Mouse (Mus musculus): ENCODE results near the gene Hist4h4. TPM values are rescaled to one million over a fixed set of nuclear protein-coding genes. Genes with fewer than 3 reads are reported as not detected.

Gene Hist4h4
- polyA plus RNA-seq, 1 experiment from 2014 or later: 0.72 TPM

GRCm38 (mm10) chr6:136811196-136811595, 7.0 kb upstream of the Hist4h4 start:
- Histone ChIP-seq H3K9ac (no peak overlapping the region), H3K27ac (peak overlapping the region; percentile 45; the same call in 1 of the 2 replicates), H3K4me3 (replicated peaks) (no peak overlapping the region), H3K9me3 (no peaks in the 10 kb centered on the region), H3K36me3 (peaks cover 41% of the 10 kb centered on the region), H3K4me2 (no peak overlapping the region), H3K4me1 (0 out of 2 replicates have a peak, but pooled peaks cover 11% of the 10 kb centered on the region), H3K27me3 (replicated peaks) (no peaks in the 10 kb centered on the region)
- 81% methylated on average over 10 of the region's 10 CpGs for WGBS
- no peak for ATAC-seq (ENCODE audit: insufficient read depth, low FRiP score, low read depth)

GRCm38 (mm10) chr6:136809673-136810072, 5.5 kb upstream of the Hist4h4 start:
- H3K27ac ChIP-seq: no peak overlapping the region
- no peak for ATAC-seq (ENCODE audit: insufficient read depth, low FRiP score, low read depth)
- 65% methylated on average over 13 of the region's 13 CpGs for WGBS

GRCm38 (mm10) chr6:136809077-136809476, 4.9 kb upstream of the Hist4h4 start:
- Histone ChIP-seq H3K9ac (peak overlapping the region; percentile 61), H3K9me3 (no peaks in the 10 kb centered on the region), H3K27me3 (replicated peaks) (no peaks in the 10 kb centered on the region), H3K36me3 (peaks cover 23% of the 10 kb centered on the region), H3K4me2 (peak overlapping the region; percentile 81), H3K27ac (peak overlapping the region; percentile 84), H3K4me1 (peaks cover 15% of the 10 kb centered on the region; the same call in 1 of the 2 replicates), H3K4me3 (replicated peaks) (peak overlapping the region; percentile 76)
- no peak for ATAC-seq (ENCODE audit: insufficient read depth, low FRiP score, low read depth)
- 17% methylated on average over 14 of the region's 14 CpGs for WGBS

More at GRCm38 (mm10) chr6:136809673-136810072, 5.5 kb upstream of the Hist4h4 start:
- peaks cover 29% of the 10 kb centered on the region for H3K36me3 ChIP-seq
- H3K4me2 ChIP-seq: peak overlapping the region; percentile 81
- H3K4me3 ChIP-seq (replicated peaks): peak overlapping the region; percentile 76
- H3K9ac ChIP-seq: no peak overlapping the region; the same call in 1 of the 2 replicates
- no peaks in the 10 kb centered on the region for H3K9me3 ChIP-seq
- H3K4me1 ChIP-seq: peaks cover 15% of the 10 kb centered on the region; the same call in 1 of the 2 replicates
- H3K27me3 ChIP-seq (replicated peaks): no peaks in the 10 kb centered on the region

- H3K9me3 ChIP-seq: no peaks in the 10 kb centered on the region
- WGBS: 1% methylated on average over 28 of the region's 28 CpGs
- no peaks in the 10 kb centered on the region for H3K27me3 ChIP-seq (replicated peaks)
- peaks cover 19% of the 10 kb centered on the region; the same call in 1 of the 2 replicates for H3K36me3 ChIP-seq
- peak overlapping the region; percentile 81 for H3K4me2 ChIP-seq
- ATAC-seq (ENCODE audit: insufficient read depth, low FRiP score, low read depth): no peak
- H3K27ac ChIP-seq: peak overlapping the region; percentile 84
- peak overlapping the region; percentile 61 for H3K9ac ChIP-seq
- peak overlapping the region; percentile 76 for H3K4me3 ChIP-seq (replicated peaks)
- peaks cover 15% of the 10 kb centered on the region; the same call in 1 of the 2 replicates for H3K4me1 ChIP-seq
Measured at GRCm38 (mm10) chr6:136808631-136809046, 4.4 kb upstream of the Hist4h4 start.

- whole genome bisulfite sequencing: under 1% methylated on average over 34 of the region's 34 CpGs
- peak within 1 kb of the TSS; percentile 94 for H3K27ac ChIP-seq
- H3K4me1 ChIP-seq: peaks cover 20% of the 10 kb centered on the region; the same call in 1 of the 2 replicates
- H3K4me2 ChIP-seq: peak within 1 kb of the TSS; percentile 81
- no peaks in the 10 kb centered on the region for H3K9me3 ChIP-seq
- peaks cover 15% of the 10 kb centered on the region; the same call in 1 of the 2 replicates for H3K36me3 ChIP-seq
- peak within 1 kb of the TSS; percentile 76 for H3K4me3 ChIP-seq (replicated peaks)
- ATAC-seq (ENCODE audit: insufficient read depth, low FRiP score, low read depth): peak; percentile 86
- peak within 1 kb of the TSS; percentile 61 for H3K9ac ChIP-seq
- no peaks in the 10 kb centered on the region for H3K27me3 ChIP-seq (replicated peaks)
Measured at GRCm38 (mm10) chr6:136808014-136808417, 3.8 kb upstream of the Hist4h4 start, which contains the start of gene H2afj. Gene H2afj, plus strand, starts transcription at chr6:136808244.

GRCm38 (mm10) chr6:136807395-136808013, 3.3 kb upstream of the Hist4h4 start:
- ATAC-seq (ENCODE audit: insufficient read depth, low FRiP score, low read depth): no peak
- H3K4me1 ChIP-seq: peaks cover 20% of the 10 kb centered on the region; the same call in 1 of the 2 replicates
- peak overlapping the region; percentile 81 for H3K4me2 ChIP-seq
- peaks cover 14% of the 10 kb centered on the region; the same call in 1 of the 2 replicates for H3K36me3 ChIP-seq
- H3K9me3 ChIP-seq: no peaks in the 10 kb centered on the region
- H3K4me3 ChIP-seq (replicated peaks): peak overlapping the region; percentile 76
- no peak overlapping the region; the same call in 1 of the 2 replicates for H3K9ac ChIP-seq
- WGBS: 27% methylated on average over 18 of the region's 18 CpGs
- H3K27ac ChIP-seq: peak overlapping the region; percentile 94
- no peaks in the 10 kb centered on the region for H3K27me3 ChIP-seq (replicated peaks)

GRCm38 (mm10) chr6:136806819-136807218, 2.6 kb upstream of the Hist4h4 start:
- H3K36me3 ChIP-seq: peaks cover 8% of the 10 kb centered on the region; the same call in 1 of the 2 replicates
- peak overlapping the region; percentile 76 for H3K4me3 ChIP-seq (replicated peaks)
- H3K27ac ChIP-seq: peak overlapping the region; percentile 94
- no peaks in the 10 kb centered on the region for H3K9me3 ChIP-seq
- ATAC-seq (ENCODE audit: insufficient read depth, low FRiP score, low read depth): no peak
- peaks cover 20% of the 10 kb centered on the region; the same call in 1 of the 2 replicates for H3K4me1 ChIP-seq
- H3K9ac ChIP-seq: no peak overlapping the region
- no peaks in the 10 kb centered on the region for H3K27me3 ChIP-seq (replicated peaks)
- H3K4me2 ChIP-seq: peak overlapping the region; percentile 81
- WGBS: 60% methylated on average over 5 of the region's 5 CpGs

- WGBS: 72% methylated on average over 1 of the region's 1 CpGs
- 0 out of 2 replicates have a peak, but pooled peaks cover 3% of the 10 kb centered on the region for H3K36me3 ChIP-seq
- H3K9me3 ChIP-seq: no peaks in the 10 kb centered on the region
- H3K4me2 ChIP-seq: no peak overlapping the region; the same call in 1 of the 2 replicates
- no peak overlapping the region for H3K4me3 ChIP-seq (replicated peaks)
- no peaks in the 10 kb centered on the region for H3K27me3 ChIP-seq (replicated peaks)
- ATAC-seq (ENCODE audit: insufficient read depth, low FRiP score, low read depth): no peak
- peak overlapping the region; percentile 100; the same call in 1 of the 2 replicates for H3K27ac ChIP-seq
- peaks cover 20% of the 10 kb centered on the region; the same call in 1 of the 2 replicates for H3K4me1 ChIP-seq
- H3K9ac ChIP-seq: no peak overlapping the region
Measured at GRCm38 (mm10) chr6:136805409-136805775, 1.2 kb upstream of the Hist4h4 start.

GRCm38 (mm10) chr6:136804705-136805408, 642 bp upstream of the Hist4h4 start:
- no peak for ATAC-seq (ENCODE audit: insufficient read depth, low FRiP score, low read depth)
- peak overlapping the region; percentile 8; the same call in 1 of the 2 replicates for H3K9ac ChIP-seq

GRCm38 (mm10) chr6:136803093-136803738, 999 bp downstream of the Hist4h4 start:
- peaks cover 13% of the 10 kb centered on the region; the same call in 1 of the 2 replicates for H3K4me1 ChIP-seq
- H3K9me3 ChIP-seq: no peaks in the 10 kb centered on the region
- no peaks in the 10 kb centered on the region for H3K36me3 ChIP-seq
- no peak for ATAC-seq (ENCODE audit: insufficient read depth, low FRiP score, low read depth)
- H3K27me3 ChIP-seq (replicated peaks): no peaks in the 10 kb centered on the region
- H3K9ac ChIP-seq: peak overlapping the region; percentile 82; the same call in 1 of the 2 replicates
- peak overlapping the region; percentile 81 for H3K4me2 ChIP-seq
- peak overlapping the region; percentile 56 for H3K4me3 ChIP-seq (replicated peaks)
- 13% methylated on average over 12 of the region's 12 CpGs for WGBS
- peak overlapping the region; percentile 100 for H3K27ac ChIP-seq

More at GRCm38 (mm10) chr6:136804705-136805408, 642 bp upstream of the Hist4h4 start:
- H3K36me3 ChIP-seq: no peaks in the 10 kb centered on the region
- WGBS: 22% methylated on average over 9 of the region's 9 CpGs
- no peaks in the 10 kb centered on the region for H3K27me3 ChIP-seq (replicated peaks)
- peak overlapping the region; percentile 100 for H3K27ac ChIP-seq
- peaks cover 20% of the 10 kb centered on the region; the same call in 1 of the 2 replicates for H3K4me1 ChIP-seq
- H3K4me2 ChIP-seq: peak overlapping the region; percentile 81
- H3K9me3 ChIP-seq: no peaks in the 10 kb centered on the region
- H3K4me3 ChIP-seq (replicated peaks): peak overlapping the region; percentile 56

GRCm38 (mm10) chr6:136801274-136801673, 2.9 kb downstream of the Hist4h4 start:
- no peak overlapping the region for H3K4me3 ChIP-seq (replicated peaks)
- H3K9ac ChIP-seq: no peak overlapping the region
- H3K27me3 ChIP-seq (replicated peaks): no peaks in the 10 kb centered on the region
- no peaks in the 10 kb centered on the region for H3K9me3 ChIP-seq
- no peak overlapping the region for H3K27ac ChIP-seq
- H3K4me2 ChIP-seq: no peak overlapping the region
- no peaks in the 10 kb centered on the region for H3K36me3 ChIP-seq
- no peak for ATAC-seq (ENCODE audit: insufficient read depth, low FRiP score, low read depth)
- H3K4me1 ChIP-seq: peaks cover 9% of the 10 kb centered on the region; the same call in 1 of the 2 replicates
- 60% methylated on average over 6 of the region's 6 CpGs for WGBS

Measured in stomach, embryonic 15.5 days (tissue).